Mouse (Mus musculus): ENCODE measurements around the gene Fxyd2. TPM values are rescaled to one million over a fixed set of nuclear protein-coding genes. Genes with fewer than 3 reads are reported as not detected.

The Fxyd2 gene
- polyA plus RNA-seq, 1 experiment from 2014 or later, result 2.5 TPM

GRCm38 (mm10) chr9:45449658-45450057, 50.2 kb downstream of the Fxyd2 start:
- H3K9ac ChIP-seq (ENCODE audit: low read length), result no peak overlapping the region
- no peak overlapping the region for H3K4me3 ChIP-seq (ENCODE audit: low read length)
- 83% methylated on average over 3 of the region's 4 CpGs for WGBS
- no peaks in the 10 kb centered on the region for H3K36me3 ChIP-seq (ENCODE audit: control insufficient read depth, insufficient read depth)
- ATAC-seq (replicated peaks; ENCODE audit: extremely low read depth, insufficient read depth, low FRiP score), result no peak
- peaks cover 16% of the 10 kb centered on the region for H3K27me3 ChIP-seq (ENCODE audit: control insufficient read depth, insufficient read depth, low read length)
- H3K4me1 ChIP-seq (ENCODE audit: control insufficient read depth, insufficient read depth, low read length), result no peaks in the 10 kb centered on the region
- no peaks in the 10 kb centered on the region for H3K9me3 ChIP-seq (replicated peaks; ENCODE audit: control insufficient read depth, low read length)
- H3K4me2 ChIP-seq (ENCODE audit: low read depth, low read length), result no peak overlapping the region
- no peak overlapping the region for H3K27ac ChIP-seq (ENCODE audit: low read length)

GRCm38 (mm10) chr9:45451346-45451745, 51.9 kb downstream of the Fxyd2 start:
- no peak overlapping the region for H3K4me3 ChIP-seq (ENCODE audit: low read length)
- no peak overlapping the region for H3K27ac ChIP-seq (ENCODE audit: low read length)

GRCm38 (mm10) chr9:45454032-45454431, 54.6 kb downstream of the Fxyd2 start:
- Histone ChIP-seq H3K4me1 (ENCODE audit: control insufficient read depth, insufficient read depth, low read length) (no peaks in the 10 kb centered on the region), H3K27ac (ENCODE audit: low read length) (no peak overlapping the region), H3K9ac (ENCODE audit: low read length) (no peak overlapping the region), H3K9me3 (replicated peaks; ENCODE audit: control insufficient read depth, low read length) (no peaks in the 10 kb centered on the region), H3K27me3 (ENCODE audit: control insufficient read depth, insufficient read depth, low read length) (peaks cover 1% of the 10 kb centered on the region; the same call in 1 of the 2 replicates), H3K36me3 (ENCODE audit: control insufficient read depth, insufficient read depth) (no peaks in the 10 kb centered on the region), H3K4me2 (ENCODE audit: low read depth, low read length) (no peak overlapping the region), H3K4me3 (ENCODE audit: low read length) (no peak overlapping the region)
- 72% methylated on average over 10 of the region's 10 CpGs for WGBS
- ATAC-seq (replicated peaks; ENCODE audit: extremely low read depth, insufficient read depth, low FRiP score), result no peak

More at GRCm38 (mm10) chr9:45451346-45451745, 51.9 kb downstream of the Fxyd2 start:
- Histone ChIP-seq H3K36me3 (ENCODE audit: control insufficient read depth, insufficient read depth) (no peaks in the 10 kb centered on the region), H3K27me3 (ENCODE audit: control insufficient read depth, insufficient read depth, low read length) (peaks cover 16% of the 10 kb centered on the region), H3K4me1 (ENCODE audit: control insufficient read depth, insufficient read depth, low read length) (no peaks in the 10 kb centered on the region), H3K4me2 (ENCODE audit: low read depth, low read length) (no peak overlapping the region), H3K9me3 (replicated peaks; ENCODE audit: control insufficient read depth, low read length) (no peaks in the 10 kb centered on the region), H3K9ac (ENCODE audit: low read length) (no peak overlapping the region)
- 74% methylated on average over 4 of the region's 4 CpGs for WGBS
- no peak for ATAC-seq (replicated peaks; ENCODE audit: extremely low read depth, insufficient read depth, low FRiP score)

GRCm38 (mm10) chr9:45454889-45455610, 55.6 kb downstream of the Fxyd2 start:
- Histone ChIP-seq H3K4me2 (ENCODE audit: low read depth, low read length) (no peak overlapping the region), H3K27ac (ENCODE audit: low read length) (no peak overlapping the region), H3K36me3 (ENCODE audit: control insufficient read depth, insufficient read depth) (no peaks in the 10 kb centered on the region), H3K27me3 (ENCODE audit: control insufficient read depth, insufficient read depth, low read length) (no peaks in the 10 kb centered on the region; the same call in 1 of the 2 replicates), H3K4me1 (ENCODE audit: control insufficient read depth, insufficient read depth, low read length) (no peaks in the 10 kb centered on the region), H3K9ac (ENCODE audit: low read length) (no peak overlapping the region), H3K4me3 (ENCODE audit: low read length) (no peak overlapping the region), H3K9me3 (replicated peaks; ENCODE audit: control insufficient read depth, low read length) (no peaks in the 10 kb centered on the region)
- 56% methylated on average over 8 of the region's 8 CpGs for WGBS
- ATAC-seq (replicated peaks; ENCODE audit: extremely low read depth, insufficient read depth, low FRiP score), result no peak

GRCm38 (mm10) chr9:45457200-45457599, 57.7 kb downstream of the Fxyd2 start:
- 42% methylated on average over 7 of the region's 7 CpGs for WGBS
- Histone ChIP-seq H3K4me3 (ENCODE audit: low read length) (no peak overlapping the region), H3K9ac (ENCODE audit: low read length) (no peak overlapping the region), H3K9me3 (replicated peaks; ENCODE audit: control insufficient read depth, low read length) (no peaks in the 10 kb centered on the region), H3K27me3 (ENCODE audit: control insufficient read depth, insufficient read depth, low read length) (no peaks in the 10 kb centered on the region; the same call in 1 of the 2 replicates), H3K36me3 (ENCODE audit: control insufficient read depth, insufficient read depth) (no peaks in the 10 kb centered on the region), H3K4me1 (ENCODE audit: control insufficient read depth, insufficient read depth, low read length) (no peaks in the 10 kb centered on the region), H3K27ac (ENCODE audit: low read length) (no peak overlapping the region), H3K4me2 (ENCODE audit: low read depth, low read length) (no peak overlapping the region)
- ATAC-seq (replicated peaks; ENCODE audit: extremely low read depth, insufficient read depth, low FRiP score), result no peak

GRCm38 (mm10) chr9:45458363-45458762, 58.9 kb downstream of the Fxyd2 start:
- H3K4me2 ChIP-seq (ENCODE audit: low read depth, low read length), result no peak overlapping the region
- no peak for ATAC-seq (replicated peaks; ENCODE audit: extremely low read depth, insufficient read depth, low FRiP score)
- H3K9ac ChIP-seq (ENCODE audit: low read length), result no peak overlapping the region
- H3K9me3 ChIP-seq (replicated peaks; ENCODE audit: control insufficient read depth, low read length), result no peaks in the 10 kb centered on the region
- no peaks in the 10 kb centered on the region for H3K4me1 ChIP-seq (ENCODE audit: control insufficient read depth, insufficient read depth, low read length)
- H3K27ac ChIP-seq (ENCODE audit: low read length), result no peak overlapping the region
- WGBS, result 61% methylated on average over 14 of the region's 14 CpGs
- no peaks in the 10 kb centered on the region; the same call in 1 of the 2 replicates for H3K27me3 ChIP-seq (ENCODE audit: control insufficient read depth, insufficient read depth, low read length)
- H3K36me3 ChIP-seq (ENCODE audit: control insufficient read depth, insufficient read depth), result no peaks in the 10 kb centered on the region
- no peak overlapping the region for H3K4me3 ChIP-seq (ENCODE audit: low read length)

Other genes starting within 250 kb of the Fxyd2 start
- gene BC049352, start 217.7 kb upstream of the Fxyd2 start, polyA plus RNA-seq (2015; fragmentation: Nextera tagmentation; extraction: Ambion mirVana), result 0.13 TPM in 1 of 2 replicates, not detected in the other
- 0.79 and 1.4 TPM in 2 replicates for gene Tmprss4, start 195.6 kb upstream of the Fxyd2 start, polyA plus RNA-seq (2015; fragmentation: Nextera tagmentation; extraction: Ambion mirVana)
- gene Il10ra, start 130.5 kb upstream of the Fxyd2 start, polyA plus RNA-seq (2015; fragmentation: Nextera tagmentation; extraction: Ambion mirVana), result 1.2 and 1.7 TPM in 2 replicates
- gene Tmprss13, start 80.6 kb upstream of the Fxyd2 start, polyA plus RNA-seq (2015; fragmentation: Nextera tagmentation; extraction: Ambion mirVana), result 0.16 and 0.20 TPM in 2 replicates
- 34.9 and 37.2 TPM in 2 replicates for gene Fxyd6, start 29.5 kb upstream of the Fxyd2 start, polyA plus RNA-seq (2015; fragmentation: Nextera tagmentation; extraction: Ambion mirVana)
- gene Dscaml1, start 27.0 kb downstream of the Fxyd2 start, polyA plus RNA-seq (2015; fragmentation: Nextera tagmentation; extraction: Ambion mirVana), result 0.35 and 0.54 TPM in 2 replicates